Mouse (Mus musculus) heart, adult 2 months (tissue): ENCODE data around the gene Lyzl4. TPM values are rescaled to one million over a fixed set of nuclear protein-coding genes. Genes with fewer than 3 reads are reported as not detected.

Experiments
- DNase-seq, 2 experiments: peaks; one replicate each; pipeline ENCODE4 v3.0.0; 2021
- H3K27ac ChIP-seq: fragments of 200-600 bp; 2 replicates; pipeline ENCODE4 v1.8.1; 2022
- H3K27me3 ChIP-seq: fragments of 200-500 bp; 2 replicates; pipeline ENCODE4 v1.6.1; 2012; ENCODE audit warnings: mild to moderate bottlenecking, low read length, inconsistent platforms, mixed read lengths; ENCODE audit not compliant: control insufficient read depth, insufficient read depth
- H3K36me3 ChIP-seq: fragments of 200-500 bp; 2 replicates; pipeline ENCODE4 v1.6.1; 2012; ENCODE audit warnings: low read length, inconsistent platforms; ENCODE audit not compliant: control insufficient read depth, insufficient read depth
- H3K4me1 ChIP-seq: fragments of 200-500 bp; 2 replicates; pipeline ENCODE4 v1.6.1; 2011; ENCODE audit warnings: low read length; ENCODE audit not compliant: control insufficient read depth, insufficient read depth
- H3K4me3 ChIP-seq: fragments of 200-600 bp; 2 replicates; pipeline ENCODE4 v1.8.1; 2022
- H3K79me2 ChIP-seq: fragments of 200-500 bp; replicated peaks from 2 replicates; pipeline ENCODE4 v1.6.1; 2012; ENCODE audit warnings: mild to moderate bottlenecking, inconsistent platforms, low read length, moderate library complexity, mixed read lengths; ENCODE audit not compliant: control insufficient read depth, insufficient read depth
- H3K9ac ChIP-seq: fragments of 200-500 bp; 2 replicates; pipeline ENCODE4 v1.6.1; 2012; ENCODE audit warnings: low read depth, mild to moderate bottlenecking, control low read depth, inconsistent platforms, low read length, mixed read lengths
- CTCF ChIP-seq: fragments of 200-600 bp; IDR thresholded peaks from 2 replicates; pipeline ENCODE4 v1.8.1; 2022; ENCODE audit warnings: antibody characterized with exemption, mild to moderate bottlenecking, moderate library complexity
- EP300 ChIP-seq: fragments of 200-500 bp; IDR thresholded peaks from 2 replicates; pipeline ENCODE4 v1.6.1; 2011; ENCODE audit warnings: low read depth, low read length, control low read depth; ENCODE audit not compliant: insufficient read depth
- POLR2A ChIP-seq: fragments of 200-500 bp; IDR thresholded peaks from 2 replicates; pipeline ENCODE4 v1.6.1; 2011; ENCODE audit warnings: mild to moderate bottlenecking, low read depth, low read length, control low read depth; ENCODE audit not compliant: insufficient read depth
- WGBS: fragments of 180-500 bp; shearing (Covaris S2); methylation state at CpG from one replicate; pipeline ENCODE4 v1.1.7; 2018; 5-methylcytosine and 5-hydroxymethylcytosine counted together
- intact Hi-C: fragments of 180-260 bp; cut with DNase I; formaldehyde crosslinking; loops from one replicate; pipeline ENCODE4 v1.15.1; 2025
- polyA plus RNA-seq: library from polyadenylated mRNA; depleted of rRNA; stranded (reverse); fragments of >200 nt; gene quantifications from 2 replicates; pipeline ENCODE4 v1.2.3, GENCODE M21; 2012
- total RNA-seq, 2 experiments: library from RNA; stranded (reverse); gene quantifications; 2 replicates each; pipeline ENCODE4 v1.2.3; 2021

The Lyzl4 gene
- total and polyA plus RNA-seq, 3 experiments = 0.12 TPM; not detected in 2

GRCm38 (mm10) chr9:121632891-121633290, 9.0 kb downstream of the Lyzl4 start:
- Histone ChIP-seq H3K79me2 (no peaks in the 10 kb centered on the region), H3K9ac (no peak overlapping the region), H3K27ac (no peak overlapping the region), H3K4me3 (no peak overlapping the region), H3K27me3 (no peaks in the 10 kb centered on the region), H3K36me3 (no peaks in the 10 kb centered on the region), H3K4me1 (peaks cover 2% of the 10 kb centered on the region)
- no peak for TF ChIP-seq POLR2A
- TF ChIP-seq CTCF = no peak
- TF ChIP-seq EP300 = no peak
- no peak for DNase-seq
- intact Hi-C loops = no loop called here
- 74% methylated on average over 10 of the region's 10 CpGs for WGBS

GRCm38 (mm10) chr9:121631946-121632345, 9.9 kb downstream of the Lyzl4 start:
- Histone ChIP-seq H3K9ac (no peak overlapping the region), H3K79me2 (no peaks in the 10 kb centered on the region), H3K27ac (no peak overlapping the region; the same call in 1 of the 2 replicates), H3K36me3 (no peaks in the 10 kb centered on the region), H3K4me3 (no peak overlapping the region), H3K4me1 (peaks cover 2% of the 10 kb centered on the region), H3K27me3 (no peaks in the 10 kb centered on the region)
- DNase-seq = peak in 1 of 2 experiments; percentile 49
- TF ChIP-seq EP300 (no peak), CTCF (no peak), POLR2A (no peak)
- intact Hi-C loops = no loop called here
- 46% methylated on average over 4 of the region's 4 CpGs for WGBS

- intact Hi-C loops = no loop called here
- Histone ChIP-seq H3K4me1 (peaks cover 2% of the 10 kb centered on the region; the same call in 1 of the 2 replicates), H3K4me3 (no peak overlapping the region), H3K36me3 (no peaks in the 10 kb centered on the region), H3K9ac (no peak overlapping the region), H3K27ac (no peak overlapping the region), H3K79me2 (no peaks in the 10 kb centered on the region), H3K27me3 (no peaks in the 10 kb centered on the region)
- DNase-seq = no peak
- 94% methylated on average over 1 of the region's 1 CpGs for WGBS
- TF ChIP-seq EP300 (no peak), CTCF (no peak), POLR2A (no peak)
Observed at GRCm38 (mm10) chr9:121630627-121631026, 11.3 kb downstream of the Lyzl4 start.

DNA sequence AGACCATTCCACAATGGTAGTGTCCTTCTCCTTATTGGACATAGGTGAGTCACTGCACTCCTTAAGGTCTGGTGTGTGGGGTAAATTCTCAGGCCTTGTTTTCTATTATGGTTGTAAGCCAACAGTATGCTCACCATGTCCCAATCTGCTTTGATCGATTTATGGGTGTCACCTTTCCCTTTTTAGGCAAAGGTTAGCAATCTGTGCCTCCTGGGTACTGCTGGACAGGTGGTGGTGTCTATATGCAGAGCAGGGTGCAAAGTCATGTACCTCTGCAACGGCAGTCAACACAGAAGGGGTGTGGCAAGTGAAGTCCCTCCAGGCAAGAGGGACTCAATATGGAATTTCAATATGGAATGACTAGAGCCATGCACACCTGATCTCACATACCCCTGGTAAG, 17.0 kb downstream of the Lyzl4 start:
- Histone ChIP-seq H3K36me3 (no peaks in the 10 kb centered on the region), H3K79me2 (no peaks in the 10 kb centered on the region), H3K27ac (no peak overlapping the region), H3K27me3 (no peaks in the 10 kb centered on the region), H3K4me3 (no peak overlapping the region), H3K4me1 (no peaks in the 10 kb centered on the region), H3K9ac (no peak overlapping the region)
- no peak for DNase-seq
- intact Hi-C loops = no loop called here
- TF ChIP-seq POLR2A (no peak), CTCF (no peak), EP300 (no peak)
- 78% methylated on average over 2 of the region's 2 CpGs for WGBS

DNA sequence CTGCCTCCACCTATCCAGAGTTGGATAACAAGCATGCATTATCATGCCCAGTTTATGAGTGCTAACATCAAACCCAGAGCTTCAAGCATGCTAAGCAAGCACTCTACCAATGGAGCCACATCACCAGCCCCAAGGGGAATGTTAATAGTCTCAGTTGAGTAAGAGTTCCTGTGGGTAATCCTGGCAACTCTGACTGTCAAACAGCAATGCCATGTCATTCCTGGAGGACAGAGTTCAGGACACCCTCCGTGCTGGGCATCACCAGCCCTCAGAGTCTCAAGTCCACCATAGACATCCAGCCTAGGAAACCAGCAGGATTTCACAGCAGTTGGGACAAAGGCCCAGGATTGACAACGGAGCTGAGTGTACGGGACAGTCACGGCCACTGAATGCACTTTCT, 18.7 kb downstream of the Lyzl4 start:
- Histone ChIP-seq H3K79me2 (no peaks in the 10 kb centered on the region), H3K27ac (no peak overlapping the region), H3K36me3 (no peaks in the 10 kb centered on the region), H3K4me3 (no peak overlapping the region), H3K4me1 (no peaks in the 10 kb centered on the region), H3K9ac (no peak overlapping the region), H3K27me3 (no peaks in the 10 kb centered on the region)
- WGBS = 90% methylated on average over 4 of the region's 4 CpGs
- intact Hi-C loops = no loop called here
- DNase-seq = no peak
- TF ChIP-seq EP300 (no peak), POLR2A (no peak), CTCF (no peak)

DNA sequence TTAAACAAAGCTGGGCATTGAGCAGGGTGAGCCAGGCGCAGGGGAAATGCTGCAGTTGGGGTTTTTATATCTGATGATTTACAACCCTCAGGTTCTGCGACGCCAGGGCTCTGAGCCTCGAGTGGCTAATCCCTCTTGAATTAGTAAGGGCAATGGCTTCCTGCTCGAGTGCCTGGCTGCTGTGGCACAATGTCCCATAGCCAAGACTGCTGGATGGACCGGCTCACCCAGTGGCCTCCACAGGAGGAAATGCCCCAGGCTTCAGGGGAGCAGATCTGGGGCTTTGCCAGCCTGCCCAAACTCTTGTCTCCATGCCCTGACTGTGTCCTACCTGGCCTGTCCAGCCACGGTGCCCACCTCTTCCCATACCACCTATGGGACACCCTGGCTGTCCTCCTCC, 22.5 kb downstream of the Lyzl4 start:
- Histone ChIP-seq H3K4me3 (no peak overlapping the region), H3K79me2 (no peaks in the 10 kb centered on the region), H3K36me3 (no peaks in the 10 kb centered on the region), H3K9ac (no peak overlapping the region), H3K27ac (no peak overlapping the region), H3K27me3 (no peaks in the 10 kb centered on the region), H3K4me1 (no peaks in the 10 kb centered on the region)
- no peak for TF ChIP-seq POLR2A
- no peak for TF ChIP-seq EP300
- TF ChIP-seq CTCF = no peak
- WGBS = 67% methylated on average over 7 of the region's 7 CpGs
- no peak for DNase-seq
- intact Hi-C loops = no loop called here
